Mouse (Mus musculus): ENCODE data around the gene 2200002D01Rik. TPM values are rescaled to one million over a fixed set of nuclear protein-coding genes. Genes with fewer than 3 reads are reported as not detected.
A peak's percentile ranks its signal among the peaks of the same experiment; 100 is the strongest.

Gene 2200002D01Rik
- polyA plus RNA-seq, 1 experiment: 42.4 TPM

DNA sequence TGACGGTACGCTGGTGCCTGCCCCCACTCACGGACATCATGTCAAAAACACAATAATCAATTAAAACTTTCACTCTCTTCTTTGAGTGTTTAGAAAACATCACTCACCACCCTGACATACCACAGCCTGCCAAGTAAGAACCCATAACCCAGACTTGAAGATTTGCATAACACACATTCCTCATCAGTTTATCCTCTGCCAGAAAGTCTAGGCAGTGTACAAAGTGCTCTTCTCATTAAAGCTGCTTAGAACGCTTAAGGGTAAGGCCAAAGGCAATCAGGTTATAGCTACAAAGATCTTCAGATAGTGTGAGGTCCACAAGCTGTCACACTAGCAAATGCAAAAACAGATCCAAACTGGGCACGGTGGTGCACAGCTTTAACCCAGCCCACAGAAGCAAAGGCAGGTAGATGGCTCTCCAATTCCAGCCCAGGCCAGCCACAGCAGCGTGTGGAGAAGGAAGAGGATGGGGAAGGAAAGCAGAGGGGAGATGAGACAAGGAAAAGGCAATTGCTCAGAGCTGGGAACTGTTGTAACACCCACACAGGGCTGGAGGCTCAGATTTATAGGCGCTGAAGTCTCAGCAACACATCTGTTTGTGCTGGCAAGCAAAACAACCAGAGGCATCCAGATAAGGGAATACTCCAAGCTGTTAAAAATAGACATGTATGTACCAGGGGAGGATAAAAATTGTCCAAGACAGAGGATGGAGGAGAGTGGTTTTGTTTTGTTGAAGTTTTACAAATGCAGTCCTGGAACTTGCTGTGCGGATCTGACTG is 23.6 kb upstream of the 2200002D01Rik start:
- no peak for TF ChIP-seq POLR2A (IDR thresholded peaks at IDR 0.05; ENCODE audit: insufficient read length, low read depth)
- Histone ChIP-seq H3K27me3 (ENCODE audit: control insufficient read depth, insufficient read depth, insufficient read length) (no peaks in the 10 kb centered on the region), H3K4me2 (ENCODE audit: low read depth) (peak overlapping the region; percentile 22), H3K4me3 (no peak overlapping the region), H3K36me3 (ENCODE audit: control insufficient read depth, insufficient read depth) (no peaks in the 10 kb centered on the region), H3ac (ENCODE audit: control insufficient read depth, insufficient read length) (no peak overlapping the region), H3K79me2 (ENCODE audit: control insufficient read depth, insufficient read depth) (no peaks in the 10 kb centered on the region)

DNA sequence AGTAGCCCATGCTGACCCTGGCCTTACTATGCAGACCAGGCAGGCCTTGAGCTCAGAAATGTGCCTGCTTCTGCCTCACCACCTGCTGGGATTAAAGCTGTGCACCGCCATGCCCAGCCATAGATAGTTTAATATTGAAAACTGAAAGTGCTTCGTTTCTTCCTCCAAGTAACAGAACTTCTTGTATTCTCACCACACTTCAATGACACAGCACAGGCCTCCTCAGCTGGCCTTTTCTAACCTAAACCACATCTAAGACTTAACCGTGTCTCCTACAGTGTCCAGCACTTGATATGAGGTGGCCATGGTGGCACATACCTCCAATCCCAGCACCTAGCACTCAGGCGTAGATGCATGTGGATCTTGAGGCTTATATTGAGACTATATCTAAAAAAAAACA is 22.2 kb upstream of the 2200002D01Rik start:
- Histone ChIP-seq H3K4me3 (no peak overlapping the region), H3K4me2 (ENCODE audit: low read depth) (no peak overlapping the region), H3K79me2 (ENCODE audit: control insufficient read depth, insufficient read depth) (no peaks in the 10 kb centered on the region), H3K36me3 (ENCODE audit: control insufficient read depth, insufficient read depth) (no peaks in the 10 kb centered on the region), H3ac (ENCODE audit: control insufficient read depth, insufficient read length) (no peak overlapping the region), H3K27me3 (ENCODE audit: control insufficient read depth, insufficient read depth, insufficient read length) (no peaks in the 10 kb centered on the region)
- no peak for TF ChIP-seq USF1 (IDR thresholded peaks at IDR 0.05; ENCODE audit: low read depth)
- no peak for TF ChIP-seq TCF3 (IDR thresholded peaks at IDR 0.05; ENCODE audit: insufficient read length, low read depth)
- no peak for TF ChIP-seq TCF12 (IDR thresholded peaks at IDR 0.05; ENCODE audit: insufficient read depth, poor library complexity, severe bottlenecking)
- TF ChIP-seq E2F4 (IDR thresholded peaks at IDR 0.05; ENCODE audit: insufficient read depth): no peak
- no peak for TF ChIP-seq POLR2AphosphoS2 (IDR thresholded peaks at IDR 0.05; ENCODE audit: insufficient read length, low read depth)
- no peak for TF ChIP-seq MYOD1 (IDR thresholded peaks at IDR 0.05; ENCODE audit: control insufficient read depth in 1 of 3, insufficient read length in 2 of 3, low read depth in 2 of 3)
- no peak for TF ChIP-seq MYOG (IDR thresholded peaks at IDR 0.05; ENCODE audit: control insufficient read depth in 1 of 3, insufficient read depth in 1 of 3, insufficient read length in 2 of 3, low read depth in 2 of 3)
- TF ChIP-seq REST (IDR thresholded peaks at IDR 0.05; ENCODE audit: insufficient read depth, insufficient read length): no peak
- TF ChIP-seq CEBPB (IDR thresholded peaks at IDR 0.05; ENCODE audit: insufficient read depth, poor library complexity, severe bottlenecking): no peak

DNA sequence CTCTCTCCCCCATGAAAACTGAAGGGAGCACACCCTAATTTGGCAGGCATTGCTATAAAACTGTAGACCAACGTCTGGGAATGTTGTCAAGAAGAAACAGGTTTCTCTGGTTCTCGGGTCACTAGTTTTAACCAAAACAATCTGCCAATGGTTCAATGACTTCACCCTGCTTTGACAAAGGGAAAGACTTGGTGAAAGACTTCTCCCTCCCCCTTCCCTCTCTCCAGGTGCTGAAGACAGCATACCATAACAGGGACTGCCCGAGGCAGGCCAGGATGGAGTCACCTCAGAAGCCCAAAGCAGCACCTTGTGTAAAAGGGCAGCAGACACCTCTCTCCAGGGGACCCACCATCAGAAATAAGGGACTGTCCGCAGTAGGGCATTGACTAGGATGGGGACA is 18.7 kb upstream of the 2200002D01Rik start:
- H3K4me3 ChIP-seq: no peak overlapping the region
- H3K27me3 ChIP-seq (ENCODE audit: control insufficient read depth, insufficient read depth, insufficient read length): peaks cover 30% of the 10 kb centered on the region
- H3K4me2 ChIP-seq (ENCODE audit: low read depth): no peak overlapping the region
- no peak for TF ChIP-seq E2F4 (IDR thresholded peaks at IDR 0.05; ENCODE audit: insufficient read depth)
- no peak for TF ChIP-seq MAX (IDR thresholded peaks at IDR 0.05; ENCODE audit: low read depth)
- no peak overlapping the region for H3ac ChIP-seq (ENCODE audit: control insufficient read depth, insufficient read length)
- no peaks in the 10 kb centered on the region for H3K36me3 ChIP-seq (ENCODE audit: control insufficient read depth, insufficient read depth)
- H3K79me2 ChIP-seq (ENCODE audit: control insufficient read depth, insufficient read depth): no peaks in the 10 kb centered on the region

DNA sequence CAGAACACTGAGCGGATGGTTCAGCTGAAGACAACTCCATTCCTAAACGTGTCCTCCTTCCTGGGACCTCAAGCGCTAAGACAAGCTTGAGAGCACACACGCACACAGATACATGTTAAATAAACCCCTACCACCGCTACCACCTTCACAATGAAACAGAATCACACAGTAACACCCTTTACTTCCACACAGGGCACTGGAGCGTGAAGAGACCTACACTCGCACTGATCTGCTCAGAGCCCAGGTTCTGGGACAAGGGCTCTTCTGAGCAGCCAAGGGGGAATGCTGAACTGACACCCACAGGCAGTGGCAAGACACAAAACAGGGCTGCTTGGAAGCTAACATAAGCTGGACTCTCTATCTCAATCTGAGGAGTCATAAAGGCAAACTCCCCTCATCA is 17.4 kb upstream of the 2200002D01Rik start:
- TF ChIP-seq E2F4 (IDR thresholded peaks at IDR 0.05; ENCODE audit: insufficient read depth) (no peak), POLR2A (IDR thresholded peaks at IDR 0.05; ENCODE audit: insufficient read length, low read depth) (no peak), REST (IDR thresholded peaks at IDR 0.05; ENCODE audit: insufficient read depth, insufficient read length) (no peak), MYOG (IDR thresholded peaks at IDR 0.05; ENCODE audit: control insufficient read depth in 1 of 3, insufficient read depth in 1 of 3, insufficient read length in 2 of 3, low read depth in 2 of 3) (no peak), CEBPB (IDR thresholded peaks at IDR 0.05; ENCODE audit: insufficient read depth, poor library complexity, severe bottlenecking) (no peak), SRF (IDR thresholded peaks at IDR 0.05; ENCODE audit: control insufficient read depth, insufficient read length, low read depth) (no peak), TCF3 (IDR thresholded peaks at IDR 0.05; ENCODE audit: insufficient read length, low read depth) (no peak), POLR2AphosphoS2 (IDR thresholded peaks at IDR 0.05; ENCODE audit: insufficient read length, low read depth) (no peak), TCF12 (IDR thresholded peaks at IDR 0.05; ENCODE audit: insufficient read depth, poor library complexity, severe bottlenecking) (no peak), USF1 (IDR thresholded peaks at IDR 0.05; ENCODE audit: low read depth) (no peak), MYOD1 (IDR thresholded peaks at IDR 0.05; ENCODE audit: control insufficient read depth in 1 of 3, insufficient read length in 2 of 3, low read depth in 2 of 3) (no peak), MAX (IDR thresholded peaks at IDR 0.05; ENCODE audit: low read depth) (no peak)
- no peak overlapping the region for H3K4me3 ChIP-seq

DNA sequence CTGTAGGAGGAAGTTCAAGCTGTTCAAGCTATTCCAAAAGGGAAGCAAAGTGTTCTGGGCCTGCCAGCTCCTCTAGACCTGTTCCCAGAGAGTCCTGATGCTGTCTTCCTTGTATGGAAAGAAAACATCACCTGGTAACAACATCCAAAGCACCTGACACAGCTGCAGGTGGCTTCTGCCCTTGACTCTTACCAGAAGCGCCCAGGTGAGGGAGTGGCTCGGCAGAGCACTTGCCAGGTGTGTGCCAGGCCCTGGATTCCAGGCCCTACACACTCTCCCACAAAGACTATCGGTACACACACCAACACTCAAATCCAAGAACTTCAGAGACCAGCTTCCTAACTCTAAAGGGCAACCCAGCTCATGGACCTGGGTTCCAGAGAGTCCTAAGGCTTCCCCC is 15.6 kb upstream of the 2200002D01Rik start:
- no peak for TF ChIP-seq MAX (IDR thresholded peaks at IDR 0.05; ENCODE audit: low read depth)
- Histone ChIP-seq H3K4me3 (no peak overlapping the region), H3ac (ENCODE audit: control insufficient read depth, insufficient read length) (no peak overlapping the region), H3K36me3 (ENCODE audit: control insufficient read depth, insufficient read depth) (no peaks in the 10 kb centered on the region), H3K79me2 (ENCODE audit: control insufficient read depth, insufficient read depth) (no peaks in the 10 kb centered on the region), H3K27me3 (ENCODE audit: control insufficient read depth, insufficient read depth, insufficient read length) (peaks cover 37% of the 10 kb centered on the region), H3K4me2 (ENCODE audit: low read depth) (no peak overlapping the region)

More for the DNA sequence above, 17.4 kb upstream of the 2200002D01Rik start:
- Histone ChIP-seq H3K79me2 (ENCODE audit: control insufficient read depth, insufficient read depth) (no peaks in the 10 kb centered on the region), H3K27me3 (ENCODE audit: control insufficient read depth, insufficient read depth, insufficient read length) (peaks cover 30% of the 10 kb centered on the region), H3K4me2 (ENCODE audit: low read depth) (no peak overlapping the region), H3ac (ENCODE audit: control insufficient read depth, insufficient read length) (no peak overlapping the region), H3K36me3 (ENCODE audit: control insufficient read depth, insufficient read depth) (no peaks in the 10 kb centered on the region)

DNA sequence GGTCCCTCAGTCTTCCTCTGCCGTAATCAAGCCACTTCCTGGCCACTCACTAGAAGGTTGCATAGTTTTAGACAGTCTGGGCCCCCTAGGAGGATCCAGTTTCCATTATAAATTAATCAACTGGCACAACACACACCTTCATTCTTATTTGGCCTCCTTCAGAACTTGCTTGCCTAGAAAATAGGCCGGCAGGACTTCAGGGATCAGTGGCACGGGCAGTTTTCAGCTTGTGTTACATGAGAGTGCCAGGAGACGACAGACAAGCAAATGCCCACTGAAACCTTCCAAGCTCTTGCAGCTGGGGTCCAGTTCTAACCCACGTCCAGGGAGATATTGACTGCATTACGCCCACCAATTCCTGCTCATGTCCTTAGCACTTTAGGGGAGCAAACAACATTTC is 13.9 kb upstream of the 2200002D01Rik start:
- Histone ChIP-seq H3K36me3 (ENCODE audit: control insufficient read depth, insufficient read depth) (no peaks in the 10 kb centered on the region), H3K79me2 (ENCODE audit: control insufficient read depth, insufficient read depth) (no peaks in the 10 kb centered on the region), H3ac (ENCODE audit: control insufficient read depth, insufficient read length) (no peak overlapping the region), H3K4me2 (ENCODE audit: low read depth) (no peak overlapping the region), H3K27me3 (ENCODE audit: control insufficient read depth, insufficient read depth, insufficient read length) (peaks cover 37% of the 10 kb centered on the region), H3K4me3 (no peak overlapping the region)
- TF ChIP-seq REST (IDR thresholded peaks at IDR 0.05; ENCODE audit: insufficient read depth, insufficient read length) (no peak), SRF (IDR thresholded peaks at IDR 0.05; ENCODE audit: control insufficient read depth, insufficient read length, low read depth) (no peak), POLR2AphosphoS2 (IDR thresholded peaks at IDR 0.05; ENCODE audit: insufficient read length, low read depth) (no peak), CEBPB (IDR thresholded peaks at IDR 0.05; ENCODE audit: insufficient read depth, poor library complexity, severe bottlenecking) (no peak)
